Mouse (Mus musculus): Measurements from ENCODE around the gene Smyd3.

The Smyd3 gene

DNA sequence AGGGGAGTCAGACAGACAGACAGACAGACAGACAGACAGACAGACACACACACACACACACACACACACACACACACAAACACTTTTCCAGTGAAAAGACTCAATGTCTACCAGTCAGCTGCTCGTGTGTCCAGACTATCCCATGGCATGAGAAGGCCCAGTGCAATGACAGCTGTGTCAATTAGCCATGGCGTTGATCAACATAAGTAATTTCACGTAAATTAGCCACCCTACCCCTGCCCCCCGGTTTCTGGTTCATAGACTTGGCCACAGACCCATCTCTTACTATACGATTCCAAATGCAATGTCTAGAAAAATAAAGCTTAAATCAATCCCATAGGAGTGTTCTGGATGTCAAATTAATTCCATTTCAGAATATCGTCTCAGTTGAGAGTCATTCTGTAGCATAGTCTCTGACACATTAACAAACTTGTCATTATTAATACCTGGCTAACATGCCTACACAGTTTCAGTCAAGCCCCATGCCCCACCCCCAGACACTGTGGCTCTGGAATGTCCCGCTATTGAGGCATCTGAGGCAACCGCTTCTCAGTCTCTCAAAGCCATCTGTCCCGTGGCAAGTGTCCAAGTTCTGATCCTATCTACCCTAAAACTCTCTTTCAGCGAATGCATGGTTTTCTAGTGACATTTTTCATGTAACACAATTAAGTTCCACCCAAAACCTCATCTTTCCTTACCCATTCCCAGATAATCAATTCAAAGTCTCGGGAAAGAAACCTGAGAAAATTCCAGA, 395.2 kb downstream of the Smyd3 start:
- in situ Hi-C loops (cut with MboI, MseI), result loop anchor here (25.0 kb wide), 1 partner anchor 1010 kb away; no protein-coding TSS in a partner anchor

DNA sequence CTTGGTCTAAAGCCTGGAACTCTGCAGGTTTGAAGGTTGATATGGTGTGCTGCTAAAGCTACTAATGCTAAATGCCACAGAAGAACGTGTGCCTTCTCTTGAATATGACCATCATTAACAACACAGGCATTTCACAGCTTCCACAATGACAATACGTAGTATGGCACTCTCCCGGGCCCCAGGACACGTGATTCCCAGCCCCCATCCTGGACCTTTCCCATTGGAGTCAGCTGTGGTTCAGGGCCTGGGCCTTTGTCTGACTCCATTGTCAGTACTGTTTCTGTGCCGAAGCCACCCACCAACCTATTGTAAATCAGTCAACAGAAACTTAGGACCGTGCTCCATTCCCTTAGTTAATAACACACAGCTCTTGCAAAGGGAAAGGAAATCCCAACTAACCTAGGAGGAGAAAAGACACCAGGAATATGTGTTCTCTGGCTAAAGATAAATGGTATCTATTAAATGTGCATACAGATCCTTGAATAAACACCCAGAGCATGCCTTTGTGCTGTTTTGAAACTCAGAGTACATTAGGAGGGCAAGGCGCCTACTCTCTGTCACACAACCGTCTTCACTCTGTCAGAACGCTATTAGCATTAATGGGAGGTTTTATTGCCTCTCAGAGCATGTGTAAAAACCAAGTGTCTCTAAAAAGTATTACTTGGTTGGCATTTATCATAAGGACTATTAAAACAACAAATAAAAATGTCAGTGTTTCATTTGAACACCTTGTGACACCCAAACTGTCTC, 397.4 kb downstream of the Smyd3 start:
- in situ Hi-C loops (cut with MboI, MseI), result loop anchor here (25.0 kb wide), 1 partner anchor 1008 kb away; no protein-coding TSS in a partner anchor

GRCm38 (mm10) chr1:179118673-179119072, 399.2 kb downstream of the Smyd3 start:
- in situ Hi-C loops (cut with MboI, MseI), result loop anchor here (25.0 kb wide), 1 partner anchor 1006 kb away; no protein-coding TSS in a partner anchor

GRCm38 (mm10) chr1:179116729-179117663, 400.8 kb downstream of the Smyd3 start:
- in situ Hi-C loops (cut with MboI, MseI), result loop anchor here (25.0 kb wide), 1 partner anchor 1005 kb away; no protein-coding TSS in a partner anchor

GRCm38 (mm10) chr1:179114833-179115495, 402.9 kb downstream of the Smyd3 start:
- in situ Hi-C loops (cut with MboI, MseI), result loop anchor here (25.0 kb wide), 1 partner anchor 1003 kb away; no protein-coding TSS in a partner anchor

DNA sequence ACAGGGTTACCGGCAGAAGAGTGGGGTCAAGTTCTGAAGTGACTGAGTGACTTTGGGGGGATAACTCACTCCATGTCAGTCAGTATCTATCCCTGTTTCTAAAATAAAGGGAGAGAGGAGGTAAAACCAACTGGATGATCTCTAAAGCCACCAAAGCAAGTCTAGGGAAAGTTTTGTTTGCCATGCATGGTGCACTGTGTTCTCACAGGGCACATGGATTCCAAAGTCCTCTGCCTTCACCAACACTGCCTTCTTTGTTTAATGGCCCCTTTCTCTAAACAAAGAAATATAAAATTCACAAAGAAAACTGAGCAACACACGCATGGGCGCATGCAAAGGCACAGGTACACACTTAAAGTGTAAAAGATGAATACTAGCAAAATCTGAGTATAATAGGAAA, 403.5 kb downstream of the Smyd3 start:
- in situ Hi-C loops (cut with MboI, MseI), result loop anchor here (25.0 kb wide), 1 partner anchor 1002 kb away; no protein-coding TSS in a partner anchor

DNA sequence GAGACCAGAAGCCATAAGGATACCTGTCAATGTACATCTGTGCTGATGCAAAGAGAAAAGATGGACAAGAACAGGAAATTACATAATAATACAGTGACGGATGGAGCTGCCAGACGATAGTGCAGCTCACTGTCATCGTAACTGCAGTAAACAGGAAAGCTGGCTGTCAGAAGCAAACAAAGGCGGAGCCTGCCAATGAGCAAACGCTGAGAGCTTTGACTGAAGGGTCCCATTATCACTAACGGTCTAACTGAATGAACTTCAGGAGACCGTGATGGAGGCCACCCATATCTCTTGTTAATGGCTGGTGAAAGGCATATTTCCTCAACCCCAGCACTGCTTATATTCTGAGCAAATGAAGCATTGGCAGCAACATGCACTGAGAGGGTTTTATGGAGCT, 409.1 kb downstream of the Smyd3 start:
- in situ Hi-C loops (cut with MboI, MseI), result loop anchor here (25.0 kb wide), 1 partner anchor 996 kb away; no protein-coding TSS in a partner anchor

GRCm38 (mm10) chr1:179107761-179108694, 409.8 kb downstream of the Smyd3 start:
- in situ Hi-C loops (cut with MboI, MseI), result loop anchor here (25.0 kb wide), 1 partner anchor 996 kb away; no protein-coding TSS in a partner anchor

- in situ Hi-C loops (cut with MboI, MseI), result loop anchor here (25.0 kb wide), 1 partner anchor 995 kb away; no protein-coding TSS in a partner anchor
Measured at GRCm38 (mm10) chr1:179107211-179107610, 410.6 kb downstream of the Smyd3 start.

DNA sequence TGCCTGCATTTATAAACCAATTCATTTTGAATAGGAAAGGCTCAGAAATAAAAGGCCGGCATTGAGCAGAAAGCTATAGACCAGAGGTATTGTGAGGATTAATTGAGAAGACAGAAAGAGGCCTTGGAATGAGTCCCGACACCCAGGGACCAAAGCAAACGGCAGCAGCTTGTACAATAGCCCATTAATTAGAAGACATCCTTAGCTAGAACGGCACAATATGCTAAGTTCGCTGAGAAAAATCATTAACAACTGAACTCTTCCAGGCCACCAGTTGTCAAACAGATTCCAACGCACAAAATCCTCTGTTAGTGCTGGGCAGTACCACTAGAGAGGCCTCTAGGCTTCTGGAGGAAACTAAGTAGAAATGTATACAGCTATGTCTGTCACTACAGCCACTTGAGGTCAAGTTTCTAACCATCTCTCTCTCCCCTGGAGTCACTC, 411.1 kb downstream of the Smyd3 start:
- in situ Hi-C loops (cut with MboI, MseI), result loop anchor here (25.0 kb wide), 1 partner anchor 994 kb away; no protein-coding TSS in a partner anchor

- in situ Hi-C loops (cut with MboI, MseI), result loop anchor here (25.0 kb wide), 1 partner anchor 994 kb away; no protein-coding TSS in a partner anchor
Measured at GRCm38 (mm10) chr1:179106103-179106701, 411.6 kb downstream of the Smyd3 start.

GRCm38 (mm10) chr1:179104447-179104846, 413.4 kb downstream of the Smyd3 start:
- in situ Hi-C loops (cut with MboI, MseI), result loop anchor here (25.0 kb wide), 1 partner anchor 992 kb away; no protein-coding TSS in a partner anchor

- in situ Hi-C loops (cut with MboI, MseI), result no loop called here
Measured at GRCm38 (mm10) chr1:179096993-179097392, 420.8 kb downstream of the Smyd3 start.

DNA sequence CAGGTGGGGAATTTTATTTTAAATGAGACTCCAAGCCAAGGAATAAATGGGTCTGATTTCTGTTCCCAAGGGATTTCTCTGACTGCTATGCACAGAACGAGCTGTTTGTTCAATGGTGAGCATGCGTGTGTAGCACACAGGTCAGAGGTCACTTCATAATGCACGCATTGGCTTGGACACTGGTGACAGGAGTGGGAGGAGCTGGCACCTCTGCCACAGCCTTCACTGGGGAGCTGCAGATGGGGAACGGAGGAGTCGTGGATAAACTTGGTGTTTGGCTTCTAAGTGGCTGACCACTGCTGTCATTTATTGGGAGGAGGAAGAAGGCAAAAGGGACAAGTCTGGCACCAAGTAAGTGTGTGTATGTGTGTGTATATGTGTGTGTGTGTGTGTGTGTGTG, 421.5 kb downstream of the Smyd3 start:
- in situ Hi-C loops (cut with MboI, MseI), result no loop called here

DNA sequence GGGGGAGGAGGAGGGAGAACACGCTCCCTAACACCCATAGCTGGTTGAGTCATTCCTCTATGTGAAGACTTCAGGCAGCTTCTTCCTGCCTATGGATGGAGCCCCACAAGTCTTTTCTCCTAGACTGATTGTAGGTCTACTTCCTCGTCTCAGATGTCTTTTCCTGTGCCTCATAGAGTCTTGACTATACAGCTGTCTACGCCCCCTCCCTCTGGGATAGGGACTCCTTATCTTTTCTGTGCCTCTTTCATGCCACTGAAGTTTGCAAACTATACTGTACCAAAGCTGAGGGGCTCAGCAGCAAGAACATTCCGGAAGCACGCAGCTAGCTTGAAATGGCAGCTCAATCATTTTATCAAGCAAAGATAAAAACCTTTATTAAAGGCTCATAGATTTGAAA, 428.7 kb downstream of the Smyd3 start:
- in situ Hi-C loops (cut with MboI, MseI), result loop anchor here (5.0 kb wide), 1 partner anchor 258 kb away; no protein-coding TSS in a partner anchor

GRCm38 (mm10) chr1:179087033-179087998, 430.5 kb downstream of the Smyd3 start:
- in situ Hi-C loops (cut with MboI, MseI), result loop anchor here (5.0 kb wide), 1 partner anchor 260 kb away; no protein-coding TSS in a partner anchor

GRCm38 (mm10) chr1:179086208-179086607, 431.6 kb downstream of the Smyd3 start:
- in situ Hi-C loops (cut with MboI, MseI), result loop anchor here (5.0 kb wide), 1 partner anchor 261 kb away; no protein-coding TSS in a partner anchor
